Mouse (Mus musculus): ENCODE measurements around the gene Plcxd3. TPM values are rescaled to one million over a fixed set of nuclear protein-coding genes. Genes with fewer than 3 reads are reported as not detected.
"Not testable (repeated sequence)": the region's sequence is repeated elsewhere in the genome, so short reads cannot be mapped to it uniquely, and the experiment has no call there.

Plcxd3 gene
- polyA plus RNA-seq, 1 experiment from 2014 or later: 1.4 TPM

- H3K27me3 ChIP-seq (replicated peaks): no peaks in the 10 kb centered on the region
- no peak overlapping the region for H3K4me3 ChIP-seq
- H3K9ac ChIP-seq: no peak overlapping the region
- 81% methylated on average over 2 of the region's 2 CpGs for WGBS
- H3K4me1 ChIP-seq (replicated peaks): no peaks in the 10 kb centered on the region
- no peaks in the 10 kb centered on the region for H3K9me3 ChIP-seq (replicated peaks)
- no peak for ATAC-seq (ENCODE audit: insufficient number of reproducible peaks, low FRiP score)
- H3K27ac ChIP-seq (ENCODE audit: poor library complexity, severe bottlenecking): no peak overlapping the region
- no peak overlapping the region for H3K4me2 ChIP-seq
- H3K36me3 ChIP-seq: no peaks in the 10 kb centered on the region
These were observed 158.4 kb downstream of the Plcxd3 start for GRCm38 (mm10) chr15:4533700-4534099.

DNA sequence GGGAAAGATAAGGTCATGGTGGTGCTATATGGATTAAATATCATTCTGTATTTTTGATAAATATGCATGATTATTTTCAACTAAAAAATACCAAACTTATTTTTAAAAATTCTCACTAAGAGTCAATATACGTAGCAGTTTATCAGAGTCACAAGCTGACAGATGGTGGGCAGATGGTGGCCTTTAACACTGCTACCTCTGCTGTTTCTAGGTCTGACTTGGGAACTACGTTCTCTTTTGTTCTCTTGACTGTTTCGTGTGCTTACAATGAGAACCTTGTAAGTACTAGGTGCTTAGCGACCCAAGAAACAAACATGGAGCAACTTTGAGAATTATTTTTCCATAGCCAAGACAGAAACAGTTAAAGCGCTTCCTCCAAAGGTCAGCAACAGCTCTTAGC, 183.8 kb downstream of the Plcxd3 start:
- Histone ChIP-seq H3K36me3 (no peaks in the 10 kb centered on the region), H3K4me1 (replicated peaks) (no peaks in the 10 kb centered on the region), H3K9ac (no peak overlapping the region), H3K9me3 (replicated peaks) (no peaks in the 10 kb centered on the region), H3K4me2 (no peak overlapping the region), H3K27ac (ENCODE audit: poor library complexity, severe bottlenecking) (no peak overlapping the region), H3K4me3 (no peak overlapping the region), H3K27me3 (replicated peaks) (no peaks in the 10 kb centered on the region)
- no peak for ATAC-seq (ENCODE audit: insufficient number of reproducible peaks, low FRiP score)
- 77% methylated on average over 5 of the region's 5 CpGs for WGBS

- H3K4me1 ChIP-seq (replicated peaks): no peaks in the 10 kb centered on the region
- WGBS: 65% methylated on average over 6 of the region's 6 CpGs
- H3K27ac ChIP-seq (ENCODE audit: poor library complexity, severe bottlenecking): no peak overlapping the region
- H3K9me3 ChIP-seq (replicated peaks): no peaks in the 10 kb centered on the region
- ATAC-seq (ENCODE audit: insufficient number of reproducible peaks, low FRiP score): no peak
- H3K27me3 ChIP-seq (replicated peaks): no peaks in the 10 kb centered on the region
- no peaks in the 10 kb centered on the region for H3K36me3 ChIP-seq
- no peak overlapping the region for H3K9ac ChIP-seq
- no peak overlapping the region for H3K4me2 ChIP-seq
- H3K4me3 ChIP-seq: no peak overlapping the region
These were observed 186.2 kb downstream of the Plcxd3 start for GRCm38 (mm10) chr15:4561431-4561970.

- not testable (repeated sequence) for H3K36me3 ChIP-seq; H3K27ac ChIP-seq (ENCODE audit: poor library complexity, severe bottlenecking); H3K9ac ChIP-seq; H3K4me2 ChIP-seq; ATAC-seq (ENCODE audit: insufficient number of reproducible peaks, low FRiP score); H3K9me3 ChIP-seq (replicated peaks); H3K4me1 ChIP-seq (replicated peaks); H3K27me3 ChIP-seq (replicated peaks); H3K4me3 ChIP-seq
- WGBS: 85% methylated on average over 8 of the region's 8 CpGs
These were observed 220.2 kb downstream of the Plcxd3 start for GRCm38 (mm10) chr15:4595521-4595920.

DNA sequence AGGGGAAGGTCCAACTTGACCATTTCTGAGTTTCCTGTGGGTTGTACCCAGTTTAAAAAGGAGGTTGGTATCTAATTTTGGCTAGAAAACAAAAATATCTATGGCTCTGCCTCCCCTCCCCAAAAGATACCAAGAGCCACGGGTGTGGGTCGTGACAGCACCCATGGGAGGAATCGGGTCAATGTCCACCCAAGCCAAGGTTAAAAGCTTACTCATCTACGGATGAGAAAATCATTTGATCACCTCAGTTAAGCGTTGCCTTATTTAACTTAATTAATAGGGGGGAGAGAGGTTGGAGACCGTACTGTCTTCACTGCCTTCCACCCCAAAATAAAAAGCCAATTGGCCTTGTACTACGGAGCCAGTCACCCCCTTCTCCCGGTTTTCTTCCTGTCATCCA, 223.4 kb downstream of the Plcxd3 start:
- not testable (repeated sequence) for H3K4me2 ChIP-seq; H3K36me3 ChIP-seq; ATAC-seq (ENCODE audit: insufficient number of reproducible peaks, low FRiP score); H3K27me3 ChIP-seq (replicated peaks); H3K4me3 ChIP-seq; H3K27ac ChIP-seq (ENCODE audit: poor library complexity, severe bottlenecking); H3K9ac ChIP-seq; H3K4me1 ChIP-seq (replicated peaks); H3K9me3 ChIP-seq (replicated peaks)
- WGBS: 87% methylated on average over 8 of the region's 8 CpGs

DNA sequence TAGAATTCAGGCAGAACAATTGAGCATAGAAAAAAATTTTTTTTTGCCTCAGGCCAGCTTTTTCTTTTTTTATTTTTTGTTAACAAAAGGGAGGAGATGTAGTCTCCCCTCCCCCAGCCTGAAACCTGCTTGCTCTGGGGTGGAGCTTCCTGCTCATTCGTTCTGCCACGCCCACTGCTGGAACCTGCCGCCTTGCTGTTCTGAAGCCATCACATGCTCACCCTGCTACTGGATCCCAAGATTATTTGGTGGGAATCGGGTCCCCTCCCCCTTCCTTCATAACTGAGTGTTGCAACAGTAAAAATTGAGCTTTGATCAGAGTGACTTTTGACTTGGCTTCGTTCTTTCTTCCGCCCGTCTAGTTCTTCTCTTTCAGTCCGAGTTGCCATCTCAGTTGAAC, 224.0 kb downstream of the Plcxd3 start:
- not testable (repeated sequence) for H3K4me3 ChIP-seq; H3K4me1 ChIP-seq (replicated peaks); H3K9me3 ChIP-seq (replicated peaks); H3K27ac ChIP-seq (ENCODE audit: poor library complexity, severe bottlenecking); H3K4me2 ChIP-seq; H3K27me3 ChIP-seq (replicated peaks); H3K36me3 ChIP-seq; ATAC-seq (ENCODE audit: insufficient number of reproducible peaks, low FRiP score); H3K9ac ChIP-seq
- WGBS: 81% methylated on average over 8 of the region's 8 CpGs

DNA sequence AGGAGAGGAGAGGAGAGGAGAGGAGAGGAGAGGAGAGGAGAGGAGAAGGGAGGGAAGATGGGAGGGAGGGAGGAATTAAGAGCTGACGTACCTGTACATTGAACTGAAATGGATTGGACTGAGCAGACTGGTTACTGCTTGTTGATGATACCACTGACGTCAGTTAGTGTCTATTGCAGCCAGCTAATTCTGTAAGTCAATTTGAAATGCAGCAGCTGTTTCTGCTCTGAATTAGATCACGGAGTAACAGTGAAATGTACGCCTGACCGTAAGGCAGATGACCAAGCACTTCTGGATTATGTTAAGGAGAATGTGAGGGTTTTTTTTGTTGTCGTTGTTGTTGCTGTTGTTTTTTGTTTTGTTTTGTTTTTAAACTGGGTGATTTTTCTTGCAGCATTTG, 230.3 kb downstream of the Plcxd3 start:
- Histone ChIP-seq H3K4me1 (replicated peaks) (no peaks in the 10 kb centered on the region), H3K27ac (ENCODE audit: poor library complexity, severe bottlenecking) (no peak overlapping the region), H3K9me3 (replicated peaks) (0 out of 2 replicates have a peak, but pooled peaks cover 5% of the 10 kb centered on the region), H3K36me3 (no peaks in the 10 kb centered on the region), H3K4me3 (no peak overlapping the region), H3K27me3 (replicated peaks) (no peaks in the 10 kb centered on the region), H3K4me2 (no peak overlapping the region), H3K9ac (no peak overlapping the region)
- ATAC-seq (ENCODE audit: insufficient number of reproducible peaks, low FRiP score): no peak
- WGBS: 77% methylated on average over 6 of the region's 6 CpGs

All from heart, embryonic 12.5 days (tissue).